Mouse (Mus musculus): ENCODE results near the gene Cant1. TPM values are rescaled to one million over a fixed set of nuclear protein-coding genes. Genes with fewer than 3 reads are reported as not detected.

The Cant1 gene
- polyA plus RNA-seq, 1 experiment from 2014 or later = 21.8 TPM

GRCm38 (mm10) chr11:118408051-118408740 is 10.7 kb downstream of the Cant1 start:
- Histone ChIP-seq H3K4me3 (ENCODE audit: low read depth, low read length) (no peak overlapping the region), H3K27ac (ENCODE audit: low read length) (no peak overlapping the region), H3K36me3 (ENCODE audit: control insufficient read depth, insufficient read depth, low read length) (peaks cover 18% of the 10 kb centered on the region), H3K4me2 (replicated peaks; ENCODE audit: low read depth, low read length) (no peak overlapping the region), H3K9me3 (ENCODE audit: control insufficient read depth, low read depth, low read length) (no peaks in the 10 kb centered on the region), H3K4me1 (ENCODE audit: control insufficient read depth, insufficient read depth, low read length) (no peaks in the 10 kb centered on the region), H3K9ac (replicated peaks; ENCODE audit: low read depth, low read length) (no peak overlapping the region), H3K27me3 (ENCODE audit: control insufficient read depth, insufficient read depth, low read length) (no peaks in the 10 kb centered on the region)
- no peak for ATAC-seq (ENCODE audit: insufficient number of reproducible peaks, insufficient read depth, low FRiP score, low read depth)
- WGBS = 60% methylated on average over 18 of the region's 18 CpGs

- H3K4me3 ChIP-seq (ENCODE audit: low read depth, low read length) = no peak overlapping the region
- H3K27me3 ChIP-seq (ENCODE audit: control insufficient read depth, insufficient read depth, low read length) = no peaks in the 10 kb centered on the region
- 76% methylated on average over 23 of the region's 23 CpGs for WGBS
- no peak overlapping the region for H3K4me2 ChIP-seq (replicated peaks; ENCODE audit: low read depth, low read length)
- ATAC-seq (ENCODE audit: insufficient number of reproducible peaks, insufficient read depth, low FRiP score, low read depth) = no peak
- peaks cover 18% of the 10 kb centered on the region for H3K36me3 ChIP-seq (ENCODE audit: control insufficient read depth, insufficient read depth, low read length)
- no peaks in the 10 kb centered on the region for H3K4me1 ChIP-seq (ENCODE audit: control insufficient read depth, insufficient read depth, low read length)
- no peak overlapping the region for H3K27ac ChIP-seq (ENCODE audit: low read length)
- H3K9me3 ChIP-seq (ENCODE audit: control insufficient read depth, low read depth, low read length) = no peaks in the 10 kb centered on the region
- H3K9ac ChIP-seq (replicated peaks; ENCODE audit: low read depth, low read length) = no peak overlapping the region
Measured at GRCm38 (mm10) chr11:118407318-118407910, 11.5 kb downstream of the Cant1 start.

GRCm38 (mm10) chr11:118406521-118406920 is 12.4 kb downstream of the Cant1 start:
- Histone ChIP-seq H3K9me3 (ENCODE audit: control insufficient read depth, low read depth, low read length) (no peaks in the 10 kb centered on the region), H3K36me3 (ENCODE audit: control insufficient read depth, insufficient read depth, low read length) (peaks cover 18% of the 10 kb centered on the region), H3K27me3 (ENCODE audit: control insufficient read depth, insufficient read depth, low read length) (no peaks in the 10 kb centered on the region), H3K27ac (ENCODE audit: low read length) (peak overlapping the region; percentile 15; the same call in 1 of the 2 replicates), H3K4me3 (ENCODE audit: low read depth, low read length) (no peak overlapping the region), H3K4me2 (replicated peaks; ENCODE audit: low read depth, low read length) (no peak overlapping the region), H3K9ac (replicated peaks; ENCODE audit: low read depth, low read length) (no peak overlapping the region), H3K4me1 (ENCODE audit: control insufficient read depth, insufficient read depth, low read length) (peaks cover 7% of the 10 kb centered on the region)
- no peak for ATAC-seq (ENCODE audit: insufficient number of reproducible peaks, insufficient read depth, low FRiP score, low read depth)
- 89% methylated on average over 5 of the region's 5 CpGs for WGBS

GRCm38 (mm10) chr11:118405311-118405710 is 13.6 kb downstream of the Cant1 start:
- H3K4me3 ChIP-seq (ENCODE audit: low read depth, low read length) = no peak overlapping the region
- no peak overlapping the region; the same call in 1 of the 2 replicates for H3K27ac ChIP-seq (ENCODE audit: low read length)
- no peak overlapping the region for H3K9ac ChIP-seq (replicated peaks; ENCODE audit: low read depth, low read length)
- peaks cover 19% of the 10 kb centered on the region for H3K4me1 ChIP-seq (ENCODE audit: control insufficient read depth, insufficient read depth, low read length)
- no peaks in the 10 kb centered on the region for H3K27me3 ChIP-seq (ENCODE audit: control insufficient read depth, insufficient read depth, low read length)
- 91% methylated on average over 8 of the region's 8 CpGs for WGBS
- no peak overlapping the region for H3K4me2 ChIP-seq (replicated peaks; ENCODE audit: low read depth, low read length)
- H3K9me3 ChIP-seq (ENCODE audit: control insufficient read depth, low read depth, low read length) = no peaks in the 10 kb centered on the region
- H3K36me3 ChIP-seq (ENCODE audit: control insufficient read depth, insufficient read depth, low read length) = peaks cover 10% of the 10 kb centered on the region
- ATAC-seq (ENCODE audit: insufficient number of reproducible peaks, insufficient read depth, low FRiP score, low read depth) = no peak

GRCm38 (mm10) chr11:118403951-118404899 is 14.7 kb downstream of the Cant1 start:
- 83% methylated on average over 6 of the region's 6 CpGs for WGBS
- Histone ChIP-seq H3K36me3 (ENCODE audit: control insufficient read depth, insufficient read depth, low read length) (peaks cover 6% of the 10 kb centered on the region; the same call in 1 of the 2 replicates), H3K9me3 (ENCODE audit: control insufficient read depth, low read depth, low read length) (no peaks in the 10 kb centered on the region), H3K27ac (ENCODE audit: low read length) (no peak overlapping the region), H3K4me2 (replicated peaks; ENCODE audit: low read depth, low read length) (no peak overlapping the region), H3K27me3 (ENCODE audit: control insufficient read depth, insufficient read depth, low read length) (no peaks in the 10 kb centered on the region), H3K4me3 (ENCODE audit: low read depth, low read length) (no peak overlapping the region), H3K9ac (replicated peaks; ENCODE audit: low read depth, low read length) (no peak overlapping the region), H3K4me1 (ENCODE audit: control insufficient read depth, insufficient read depth, low read length) (peaks cover 28% of the 10 kb centered on the region)
- ATAC-seq (ENCODE audit: insufficient number of reproducible peaks, insufficient read depth, low FRiP score, low read depth) = no peak

- H3K27me3 ChIP-seq (ENCODE audit: control insufficient read depth, insufficient read depth, low read length) = no peaks in the 10 kb centered on the region
- no peak overlapping the region for H3K4me2 ChIP-seq (replicated peaks; ENCODE audit: low read depth, low read length)
- peaks cover 28% of the 10 kb centered on the region for H3K4me1 ChIP-seq (ENCODE audit: control insufficient read depth, insufficient read depth, low read length)
- no peak overlapping the region for H3K9ac ChIP-seq (replicated peaks; ENCODE audit: low read depth, low read length)
- 88% methylated on average over 2 of the region's 2 CpGs for WGBS
- no peak overlapping the region for H3K4me3 ChIP-seq (ENCODE audit: low read depth, low read length)
- no peak overlapping the region for H3K27ac ChIP-seq (ENCODE audit: low read length)
- H3K36me3 ChIP-seq (ENCODE audit: control insufficient read depth, insufficient read depth, low read length) = peaks cover 4% of the 10 kb centered on the region; the same call in 1 of the 2 replicates
- no peak for ATAC-seq (ENCODE audit: insufficient number of reproducible peaks, insufficient read depth, low FRiP score, low read depth)
- H3K9me3 ChIP-seq (ENCODE audit: control insufficient read depth, low read depth, low read length) = no peaks in the 10 kb centered on the region
Measured at GRCm38 (mm10) chr11:118403183-118403582, 15.7 kb downstream of the Cant1 start.

- no peaks in the 10 kb centered on the region for H3K36me3 ChIP-seq (ENCODE audit: control insufficient read depth, insufficient read depth, low read length)
- peaks cover 28% of the 10 kb centered on the region for H3K4me1 ChIP-seq (ENCODE audit: control insufficient read depth, insufficient read depth, low read length)
- H3K9ac ChIP-seq (replicated peaks; ENCODE audit: low read depth, low read length) = peak within 1 kb of the TSS; percentile 28; the same call in 1 of the 2 replicates
- peak; percentile 38; the same call in 1 of the 2 replicates for ATAC-seq (ENCODE audit: insufficient number of reproducible peaks, insufficient read depth, low FRiP score, low read depth)
- peak within 1 kb of the TSS; percentile 83 for H3K27ac ChIP-seq (ENCODE audit: low read length)
- peak within 1 kb of the TSS; percentile 29 for H3K4me2 ChIP-seq (replicated peaks; ENCODE audit: low read depth, low read length)
- no peaks in the 10 kb centered on the region for H3K27me3 ChIP-seq (ENCODE audit: control insufficient read depth, insufficient read depth, low read length)
- H3K9me3 ChIP-seq (ENCODE audit: control insufficient read depth, low read depth, low read length) = no peaks in the 10 kb centered on the region
- WGBS = 19% methylated on average over 7 of the region's 7 CpGs
- H3K4me3 ChIP-seq (ENCODE audit: low read depth, low read length) = no peak within 1 kb of the TSS; the same call in 1 of the 2 replicates
Measured at GRCm38 (mm10) chr11:118401760-118402280, 17.1 kb downstream of the Cant1 start, which contains the start of gene Lgals3bp. Gene Lgals3bp, minus strand, starts transcription at chr11:118402092.

- peaks cover 28% of the 10 kb centered on the region for H3K4me1 ChIP-seq (ENCODE audit: control insufficient read depth, insufficient read depth, low read length)
- peak overlapping the region; percentile 29 for H3K4me2 ChIP-seq (replicated peaks; ENCODE audit: low read depth, low read length)
- ATAC-seq (ENCODE audit: insufficient number of reproducible peaks, insufficient read depth, low FRiP score, low read depth) = no peak
- peak overlapping the region; percentile 83 for H3K27ac ChIP-seq (ENCODE audit: low read length)
- no peaks in the 10 kb centered on the region for H3K36me3 ChIP-seq (ENCODE audit: control insufficient read depth, insufficient read depth, low read length)
- H3K27me3 ChIP-seq (ENCODE audit: control insufficient read depth, insufficient read depth, low read length) = no peaks in the 10 kb centered on the region
- H3K4me3 ChIP-seq (ENCODE audit: low read depth, low read length) = no peak overlapping the region; the same call in 1 of the 2 replicates
- WGBS = 80% methylated on average over 4 of the region's 4 CpGs
- peak overlapping the region; percentile 28; the same call in 1 of the 2 replicates for H3K9ac ChIP-seq (replicated peaks; ENCODE audit: low read depth, low read length)
- H3K9me3 ChIP-seq (ENCODE audit: control insufficient read depth, low read depth, low read length) = no peaks in the 10 kb centered on the region
Measured at GRCm38 (mm10) chr11:118401195-118401594, 17.7 kb downstream of the Cant1 start.

Measured in stomach, embryonic 14.5 days (tissue).